Mouse (Mus musculus) bone marrow macrophage, adult 2 months (primary cell): ENCODE measurements around the gene Sumo1.

Experiments
- CTCF ChIP-seq: IDR thresholded peaks from 2 replicates; pipeline ENCODE4 v1.5.1; 2012; ENCODE audit warnings: low read depth, mild to moderate bottlenecking, low read length, moderate library complexity
- POLR2A ChIP-seq: IDR thresholded peaks from 2 replicates; pipeline ENCODE4 v1.6.1; 2012; ENCODE audit warnings: mild to moderate bottlenecking, low read depth, low read length, borderline replicate concordance

DNA sequence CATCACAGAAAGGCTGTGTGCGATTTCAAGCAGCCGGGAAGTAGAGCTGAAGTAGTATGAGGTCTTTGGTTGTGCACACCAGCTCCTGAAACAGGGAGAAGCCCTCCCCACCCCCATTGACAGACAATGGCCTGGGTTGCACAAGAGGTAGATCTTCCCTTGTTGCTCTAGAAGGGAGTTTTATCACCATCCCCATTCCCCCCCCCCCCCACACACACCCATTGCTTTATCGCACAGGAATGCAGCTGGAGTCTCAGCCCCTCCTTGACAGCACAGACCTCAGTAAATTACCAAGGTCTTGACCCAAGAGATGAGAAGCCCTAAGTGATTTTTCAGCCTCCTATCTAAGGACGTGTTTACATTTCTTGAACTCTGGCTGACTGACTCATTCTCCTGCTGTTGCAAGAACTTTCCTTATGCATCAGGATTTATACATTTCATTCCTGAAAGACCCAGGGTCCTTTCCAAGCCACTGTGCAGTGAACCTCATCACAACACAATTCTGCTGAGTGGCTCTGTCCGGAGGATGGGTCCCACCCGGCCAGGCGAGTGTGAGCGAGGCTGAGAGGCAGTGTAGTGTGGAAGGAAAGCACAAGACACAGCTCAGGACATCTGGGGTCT, 90.4 kb downstream of the Sumo1 start:
- TF ChIP-seq CTCF (no peak), POLR2A (no peak)
